Mouse (Mus musculus) right cerebral cortex, postnatal 10 days (tissue): ENCODE measurements around the gene Arsb.
A peak's percentile ranks its signal among the peaks of the same experiment; 100 is the strongest.
"Not testable (repeated sequence)": the region's sequence is repeated elsewhere in the genome, so short reads cannot be mapped to it uniquely, and the experiment has no call there.

Experiments used
- DNase-seq, 2 experiments: peaks; one replicate each; pipeline ENCODE4 v3.0.0; 2021; ENCODE audit warnings: low spot score in 2 of 2

Gene Arsb

GRCm38 (mm10) chr13:93787647-93788046 lies 16.2 kb downstream of the Arsb start:
- DNase-seq, result peak; percentile 50 to 65

DNA sequence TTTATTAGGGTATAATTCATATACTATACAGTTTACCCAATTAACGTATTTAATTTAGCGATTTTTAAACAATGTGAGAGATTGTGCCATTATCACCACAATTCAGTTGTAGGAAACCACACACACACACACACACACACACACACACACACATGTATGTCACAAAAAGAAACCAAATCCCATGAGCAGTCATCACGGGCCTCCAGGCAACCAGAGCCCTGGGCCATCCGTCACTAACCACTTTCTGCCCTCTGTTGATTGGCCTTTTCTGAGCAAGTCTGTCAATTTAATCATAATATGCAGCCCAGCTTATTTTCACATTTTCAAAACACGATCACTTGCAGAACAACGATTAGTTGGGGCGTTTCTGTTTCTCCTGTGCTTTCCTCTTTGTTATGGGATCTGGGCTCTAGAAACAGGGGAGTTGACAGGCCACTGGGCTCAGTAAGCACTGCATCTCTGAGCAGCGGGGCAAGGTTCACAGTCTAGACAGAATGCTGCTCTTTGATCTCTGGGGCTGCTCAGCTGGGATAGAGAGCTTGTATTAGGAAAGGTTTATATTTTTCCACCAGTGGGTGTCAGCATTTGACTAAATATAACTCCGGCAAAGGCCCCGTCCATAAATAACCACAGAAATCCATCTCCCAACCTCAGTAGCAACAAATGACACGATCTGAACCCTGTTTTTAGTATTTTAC lies 21.7 kb downstream of the Arsb start:
- DNase-seq, result no peak

- DNase-seq, result no peak
Measured at GRCm38 (mm10) chr13:93793643-93794182, 22.3 kb downstream of the Arsb start.

GRCm38 (mm10) chr13:93797011-93797600 lies 25.7 kb downstream of the Arsb start:
- DNase-seq, result no peak

- not testable (repeated sequence) for DNase-seq
Measured at GRCm38 (mm10) chr13:93810311-93810710, 38.9 kb downstream of the Arsb start.

- no peak for DNase-seq
Measured at GRCm38 (mm10) chr13:93814081-93814480, 42.7 kb downstream of the Arsb start.

DNA sequence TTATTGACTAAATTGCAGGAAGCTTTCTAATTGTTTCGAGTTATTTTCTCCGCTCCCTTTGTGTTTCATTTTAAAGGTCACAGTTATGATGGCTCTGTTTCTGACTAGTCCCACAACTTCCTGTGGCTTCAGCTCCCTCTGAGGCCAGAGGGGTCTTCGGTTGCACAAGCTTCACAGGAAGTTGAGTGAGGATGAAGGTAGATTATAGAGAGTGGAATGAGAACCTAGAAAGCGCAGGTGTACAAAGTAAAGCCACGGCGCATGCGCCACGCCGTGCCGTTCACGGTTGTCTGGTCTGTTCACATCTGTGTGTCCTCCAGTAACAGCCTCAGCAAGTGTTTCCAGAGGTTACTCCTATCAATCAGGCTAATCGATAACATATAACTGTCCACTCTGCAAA lies 43.2 kb downstream of the Arsb start:
- DNase-seq, result no peak

- no peak for DNase-seq
Measured at GRCm38 (mm10) chr13:93815128-93815527, 43.7 kb downstream of the Arsb start.

DNA sequence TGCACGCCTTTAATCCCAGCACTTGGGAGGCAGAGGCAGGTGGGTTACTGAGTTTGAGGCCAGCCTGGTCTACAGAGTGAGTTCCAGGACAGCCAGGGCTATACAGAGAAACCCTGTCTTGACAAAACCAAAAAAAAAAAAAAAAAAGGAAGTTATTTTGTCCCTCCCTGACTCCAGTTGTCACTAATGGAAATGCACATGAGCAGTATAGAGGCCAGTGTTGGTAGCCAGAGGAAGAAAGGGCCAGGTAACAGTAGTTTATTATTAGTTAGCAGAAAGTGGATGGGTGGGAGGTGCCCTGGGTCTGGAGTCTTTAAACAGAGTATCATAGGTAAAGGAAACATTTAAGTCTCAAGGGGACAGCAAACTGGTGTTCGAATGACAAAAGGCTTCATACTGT lies 44.7 kb downstream of the Arsb start:
- DNase-seq, result no peak

DNA sequence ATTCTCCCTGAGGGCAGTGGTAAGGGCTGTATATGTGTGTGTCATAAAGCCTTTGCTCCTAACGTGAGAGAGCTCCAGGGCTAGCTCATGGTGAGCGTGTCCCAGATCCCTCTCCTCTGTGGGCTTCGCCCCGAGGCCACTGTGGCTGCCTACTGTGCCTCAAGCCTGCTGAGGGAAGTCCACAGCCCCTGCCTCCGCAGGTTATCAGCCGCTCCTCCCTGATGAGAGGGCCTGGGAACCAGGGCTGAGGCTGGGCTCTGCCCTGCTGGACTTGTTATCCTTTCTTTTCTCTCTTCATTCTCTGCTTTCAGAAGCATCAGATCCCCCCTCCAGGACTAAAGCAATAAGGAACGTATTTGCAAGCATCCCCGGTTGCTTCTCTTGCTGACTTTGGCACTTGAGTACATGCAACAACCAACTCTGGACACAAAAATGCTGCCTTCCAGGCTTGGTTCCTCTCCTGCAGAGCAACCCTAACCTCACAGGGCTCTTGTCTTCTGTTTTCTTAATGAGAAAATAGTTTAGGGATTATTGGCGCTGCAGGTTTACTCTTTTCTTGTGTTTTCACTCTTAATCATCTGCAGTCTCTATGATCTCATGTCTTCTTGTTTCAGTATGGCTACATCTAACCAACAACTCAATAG lies 45.4 kb downstream of the Arsb start:
- no peak for DNase-seq

DNA sequence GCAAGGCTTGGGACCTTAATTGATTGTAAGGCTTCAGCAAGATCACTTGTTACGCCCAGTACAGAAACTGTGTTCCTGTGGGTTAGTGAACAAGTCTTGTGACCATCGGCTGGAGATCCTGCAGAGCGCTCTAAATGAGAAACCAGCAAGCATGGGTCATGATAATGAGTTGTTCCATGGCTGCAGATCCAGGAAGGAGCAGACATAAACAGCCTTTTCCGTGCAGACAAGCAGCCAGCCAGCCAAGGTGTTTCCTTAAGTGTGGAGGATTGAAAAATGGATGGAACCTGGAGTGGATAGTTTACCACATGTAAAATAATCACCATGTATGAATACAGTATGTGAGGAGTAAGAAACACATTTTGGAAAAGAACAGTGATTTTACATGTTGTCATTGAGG lies 48.7 kb downstream of the Arsb start:
- DNase-seq, result no peak

- no peak for DNase-seq
Measured at GRCm38 (mm10) chr13:93822001-93822400, 50.6 kb downstream of the Arsb start.

DNA sequence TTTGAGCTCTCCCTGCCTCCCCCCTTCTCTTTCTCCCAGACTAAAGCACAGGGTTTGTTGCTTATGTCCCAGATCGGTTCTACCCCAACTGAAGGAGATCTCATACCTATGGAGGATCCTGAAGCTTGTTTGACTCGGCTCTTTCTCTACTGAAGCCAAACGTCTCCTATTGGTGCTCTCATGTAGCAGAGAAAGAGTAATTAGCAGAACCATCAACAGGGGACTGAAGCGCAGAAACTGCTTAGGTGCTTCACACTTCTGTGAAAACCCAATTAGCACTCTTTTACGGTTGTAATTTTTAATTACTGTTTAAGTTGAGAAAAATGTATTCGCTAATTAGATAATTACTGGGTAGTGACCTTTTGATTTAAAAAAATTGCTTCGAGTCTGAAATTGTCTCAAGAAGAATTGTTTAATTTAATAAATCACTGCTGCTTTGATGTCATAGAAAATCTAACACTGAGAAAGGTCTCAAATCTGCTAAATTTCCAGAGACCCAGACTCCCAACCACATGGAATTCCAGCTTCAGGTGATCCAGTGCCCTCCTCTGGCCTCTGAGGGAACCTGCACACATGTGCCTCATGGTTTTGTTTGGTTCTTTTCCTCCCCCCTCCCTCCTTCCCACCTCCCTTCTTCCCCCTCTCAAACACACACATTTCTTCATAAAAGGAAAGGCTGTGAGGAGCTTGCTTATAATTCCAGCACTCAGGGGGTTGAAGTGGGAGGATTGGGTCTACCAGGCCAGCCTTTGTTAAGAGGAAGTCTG lies 54.5 kb downstream of the Arsb start:
- DNase-seq, result no peak

GRCm38 (mm10) chr13:93827745-93828144 lies 56.3 kb downstream of the Arsb start:
- DNase-seq, result no peak

- no peak for DNase-seq
Measured at GRCm38 (mm10) chr13:93829565-93830293, 58.3 kb downstream of the Arsb start.

- no peak for DNase-seq
Measured at GRCm38 (mm10) chr13:93830294-93830645, 58.8 kb downstream of the Arsb start.

GRCm38 (mm10) chr13:93837481-93838225 lies 66.2 kb downstream of the Arsb start:
- no peak for DNase-seq

- DNase-seq, result no peak
Measured at GRCm38 (mm10) chr13:93838431-93839136, 67.2 kb downstream of the Arsb start.

- DNase-seq, result no peak
Measured at GRCm38 (mm10) chr13:93839137-93839630, 67.8 kb downstream of the Arsb start.

DNA sequence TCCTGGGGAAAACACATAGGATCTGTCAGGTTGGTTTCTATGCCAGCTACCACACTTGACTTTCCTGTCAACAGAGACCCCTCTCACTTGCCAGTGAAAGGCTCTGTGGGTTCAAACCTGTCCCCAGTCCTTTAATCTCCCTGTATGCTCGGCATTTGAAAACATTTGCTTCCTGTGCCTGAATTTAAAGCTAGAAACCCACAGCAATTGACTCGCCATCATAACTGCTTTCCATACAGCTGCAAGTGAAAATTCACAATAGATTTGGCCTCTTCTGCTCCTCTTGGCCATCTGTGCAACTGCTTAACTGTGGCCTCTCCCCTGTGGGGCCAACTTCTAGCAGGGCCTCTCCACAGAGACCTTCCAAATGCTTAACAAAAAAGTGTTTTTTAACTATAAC lies 68.3 kb downstream of the Arsb start:
- DNase-seq, result no peak
